Mouse (Mus musculus) myocyte (in vitro differentiated cells): Measurements from ENCODE around the gene Zfp324. TPM values are rescaled to one million over a fixed set of nuclear protein-coding genes. Genes with fewer than 3 reads are reported as not detected.
"Not testable (repeated sequence)": the region's sequence is repeated elsewhere in the genome, so short reads cannot be mapped to it uniquely, and the experiment has no call there.

ENCODE experiments used
- H3K27me3 ChIP-seq: one replicate; pipeline ENCODE4 v1.6.1; 2011; ENCODE audit not compliant: control insufficient read depth, insufficient read depth, insufficient read length
- H3K36me3 ChIP-seq: one replicate; pipeline ENCODE4 v1.6.1; 2011; ENCODE audit not compliant: control insufficient read depth, insufficient read depth
- H3K4me2 ChIP-seq: one replicate; pipeline ENCODE4 v1.6.1; 2011; ENCODE audit warnings: low read depth, control low read depth
- H3K4me3 ChIP-seq: one replicate; pipeline ENCODE4 v1.5.1; 2011; ENCODE audit warnings: mild to moderate bottlenecking, control low read depth, moderate library complexity
- H3K79me2 ChIP-seq: one replicate; pipeline ENCODE4 v1.6.1; 2011; ENCODE audit not compliant: control insufficient read depth, insufficient read depth
- H3ac ChIP-seq: one replicate; pipeline ENCODE4 v1.6.1; 2011; ENCODE audit not compliant: control insufficient read depth, insufficient read length
- CEBPB ChIP-seq: IDR thresholded peaks from 2 replicates; pipeline ENCODE4 v1.6.1; 2011; ENCODE audit warnings: mild to moderate bottlenecking, moderate library complexity; ENCODE audit not compliant: poor library complexity, insufficient read depth, severe bottlenecking
- E2F4 ChIP-seq: IDR thresholded peaks from one replicate; pipeline ENCODE4 v1.6.1; 2011; ENCODE audit warnings: mild to moderate bottlenecking, control low read depth, moderate library complexity; ENCODE audit not compliant: insufficient read depth
- MAX ChIP-seq: IDR thresholded peaks from one replicate; pipeline ENCODE4 v1.6.1; 2011; ENCODE audit warnings: low read depth, mild to moderate bottlenecking, control low read depth
- MYOD1 ChIP-seq, 3 experiments: IDR thresholded peaks; one replicate each; pipeline ENCODE4 v1.6.1; 2011; ENCODE audit warnings: control low read depth in 2 of 3, low read depth in 2 of 3, mild to moderate bottlenecking in 2 of 3, moderate library complexity in 1 of 3; ENCODE audit not compliant: insufficient read length in 2 of 3, control insufficient read depth in 1 of 3
- MYOG ChIP-seq, 3 experiments: IDR thresholded peaks; one replicate each; pipeline ENCODE4 v1.6.1; 2011; ENCODE audit warnings: control low read depth in 2 of 3, low read depth in 2 of 3, mild to moderate bottlenecking in 2 of 3; ENCODE audit not compliant: insufficient read length in 2 of 3, control insufficient read depth in 1 of 3, insufficient read depth in 1 of 3
- POLR2A ChIP-seq: IDR thresholded peaks from one replicate; pipeline ENCODE4 v1.6.1; 2011; ENCODE audit warnings: low read depth, mild to moderate bottlenecking, control low read depth, moderate library complexity; ENCODE audit not compliant: insufficient read length
- POLR2AphosphoS2 ChIP-seq: IDR thresholded peaks from one replicate; pipeline ENCODE4 v1.6.1; 2011; ENCODE audit warnings: low read depth, control low read depth; ENCODE audit not compliant: insufficient read length
- SRF ChIP-seq: IDR thresholded peaks from one replicate; pipeline ENCODE4 v1.6.1; 2011; ENCODE audit warnings: low read depth; ENCODE audit not compliant: control insufficient read depth, insufficient read length
- TCF12 ChIP-seq: IDR thresholded peaks from one replicate; pipeline ENCODE4 v1.6.1; 2011; ENCODE audit warnings: mild to moderate bottlenecking, control low read depth; ENCODE audit not compliant: poor library complexity, insufficient read depth, severe bottlenecking
- TCF3 ChIP-seq: IDR thresholded peaks from one replicate; pipeline ENCODE4 v1.6.1; 2011; ENCODE audit warnings: low read depth, control low read depth; ENCODE audit not compliant: insufficient read length
- USF1 ChIP-seq: IDR thresholded peaks from one replicate; pipeline ENCODE4 v1.6.1; 2011; ENCODE audit warnings: low read depth, mild to moderate bottlenecking, control low read depth, moderate library complexity
- polyA plus RNA-seq: library from polyadenylated mRNA; unstranded; fragments of >200 nt; fragmentation: generic; extraction: Trizol; gene quantifications from one replicate; pipeline ENCODE4 v1.2.1, GENCODE M21; 2012; ENCODE audit warnings: missing spikeins

Gene Zfp324
- polyA plus RNA-seq, 1 experiment = 1.9 TPM

- peaks cover 22% of the 10 kb centered on the region for H3K79me2 ChIP-seq
- H3K36me3 ChIP-seq = peaks cover 32% of the 10 kb centered on the region
- no peak overlapping the region for H3ac ChIP-seq
- no peaks in the 10 kb centered on the region for H3K27me3 ChIP-seq
- H3K4me2 ChIP-seq = no peak overlapping the region
- TF ChIP-seq MYOG (IDR thresholded peaks at IDR 0.05; ENCODE audit: control insufficient read depth in 1 of 3, insufficient read depth in 1 of 3, insufficient read length in 2 of 3, low read depth in 2 of 3) (no peak), MYOD1 (IDR thresholded peaks at IDR 0.05; ENCODE audit: control insufficient read depth in 1 of 3, insufficient read length in 2 of 3, low read depth in 2 of 3) (no peak), CEBPB (no peak), POLR2AphosphoS2 (no peak), USF1 (no peak), POLR2A (no peak), TCF12 (no peak)
- no peak overlapping the region for H3K4me3 ChIP-seq
These were observed 39.3 kb upstream of the Zfp324 start for GRCm38 (mm10) chr7:12926316-12926715.

GRCm38 (mm10) chr7:12927191-12927680 is 38.4 kb upstream of the Zfp324 start, which contains the start of gene Rnf225:
Gene Rnf225, plus strand, starts transcription at chr7:12927416.
- H3K79me2 ChIP-seq = peaks cover 21% of the 10 kb centered on the region

GRCm38 (mm10) chr7:12927693-12928589 is 37.7 kb upstream of the Zfp324 start:
- TF ChIP-seq POLR2AphosphoS2 (peak; percentile 60), SRF (no peak), POLR2A (peak; percentile 35)
- no peaks in the 10 kb centered on the region for H3K27me3 ChIP-seq
- H3K4me2 ChIP-seq = no peak overlapping the region
- no peak overlapping the region for H3K4me3 ChIP-seq
- peaks cover 14% of the 10 kb centered on the region for H3K79me2 ChIP-seq
- H3ac ChIP-seq = no peak overlapping the region
- peaks cover 31% of the 10 kb centered on the region for H3K36me3 ChIP-seq

More at GRCm38 (mm10) chr7:12927191-12927680, 38.4 kb upstream of the Zfp324 start, which contains the start of gene Rnf225:
- Histone ChIP-seq H3K4me2 (no peak within 1 kb of the TSS), H3ac (no peak within 1 kb of the TSS), H3K36me3 (peaks cover 32% of the 10 kb centered on the region), H3K27me3 (no peaks in the 10 kb centered on the region), H3K4me3 (no peak within 1 kb of the TSS)
- TF ChIP-seq POLR2AphosphoS2 = peak; percentile 69
- TF ChIP-seq MAX = no peak

- TF ChIP-seq MYOG (IDR thresholded peaks at IDR 0.05; ENCODE audit: control insufficient read depth in 1 of 3, insufficient read depth in 1 of 3, insufficient read length in 2 of 3, low read depth in 2 of 3) (no peak), USF1 (no peak), MAX (no peak), CEBPB (no peak), SRF (no peak)
- H3K4me3 ChIP-seq = no peak overlapping the region
- H3K27me3 ChIP-seq = no peaks in the 10 kb centered on the region
- H3K79me2 ChIP-seq = no peaks in the 10 kb centered on the region
- H3ac ChIP-seq = no peak overlapping the region
- H3K36me3 ChIP-seq = no peaks in the 10 kb centered on the region
- H3K4me2 ChIP-seq = no peak overlapping the region
These were observed 32.0 kb upstream of the Zfp324 start for GRCm38 (mm10) chr7:12933615-12934140.

GRCm38 (mm10) chr7:12934808-12935207 is 30.8 kb upstream of the Zfp324 start:
- H3K27me3 ChIP-seq = no peaks in the 10 kb centered on the region
- no peaks in the 10 kb centered on the region for H3K79me2 ChIP-seq
- no peak overlapping the region for H3K4me3 ChIP-seq
- H3ac ChIP-seq = no peak overlapping the region
- H3K36me3 ChIP-seq = no peaks in the 10 kb centered on the region
- H3K4me2 ChIP-seq = no peak overlapping the region
- TF ChIP-seq POLR2A (no peak), E2F4 (no peak), TCF12 (no peak), TCF3 (no peak)

GRCm38 (mm10) chr7:12937254-12937803 is 28.3 kb upstream of the Zfp324 start:
- H3K4me3 ChIP-seq, H3K4me2 ChIP-seq, H3K36me3 ChIP-seq, H3K79me2 ChIP-seq, H3ac ChIP-seq, H3K27me3 ChIP-seq: not testable (repeated sequence)
